Mouse (Mus musculus) ES-E14 (cell line): ENCODE measurements around the gene Lonrf2.

ENCODE experiments used
- HCFC1 ChIP-seq: IDR thresholded peaks from 2 replicates; pipeline ENCODE4 v1.6.1; 2012; ENCODE audit warnings: low read length, inconsistent platforms, borderline replicate concordance; ENCODE audit not compliant: insufficient read depth
- ZNF384 ChIP-seq: IDR thresholded peaks from 2 replicates; pipeline ENCODE4 v1.6.1; 2012; ENCODE audit warnings: low read depth, low read length, inconsistent platforms

DNA sequence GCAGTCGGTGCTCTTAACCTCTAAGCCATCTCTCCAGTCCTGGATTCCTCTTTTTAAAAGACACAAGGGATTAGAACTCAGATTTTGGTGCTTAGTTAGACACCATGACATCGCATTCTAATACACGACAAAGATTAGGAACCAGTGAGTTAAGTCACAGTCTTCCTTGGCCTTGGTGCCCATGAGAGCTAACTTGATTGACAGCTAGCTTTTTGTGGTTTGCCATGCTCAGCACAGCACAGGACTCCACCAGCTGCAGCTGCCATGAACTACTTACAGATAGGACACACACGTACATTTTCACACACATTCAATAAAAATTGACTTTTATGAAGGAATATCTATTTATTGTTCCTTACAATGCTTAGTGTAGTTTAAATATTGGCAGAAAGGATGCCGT is 60.8 kb downstream of the Lonrf2 start:
- TF ChIP-seq ZNF384 (no peak), HCFC1 (no peak)
